Mouse (Mus musculus): ENCODE measurements around the gene Stk4.

- TF ChIP-seq FLI1 (IDR thresholded peaks at IDR 0.05; ENCODE audit: low read length) (no peak), GATA1 (IDR thresholded peaks at IDR 0.05; ENCODE audit: borderline replicate concordance, low read length) (no peak)
Measured at GRCm38 (mm10) chr2:164072109-164072508, 2.0 kb downstream of the Stk4 start.

All from megakaryocyte, embryonic 14.5 days (primary cell).